Mouse (Mus musculus) heart, postnatal 25 days (tissue): ENCODE data around the gene Lbhd1. TPM values are rescaled to one million over a fixed set of nuclear protein-coding genes. Genes with fewer than 3 reads are reported as not detected.

ENCODE experiments used
- DNase-seq: peaks from one replicate; pipeline ENCODE4 v3.0.0; 2022; ENCODE audit warnings: low spot score
- intact Hi-C: fragments of 180-260 bp; cut with DNase I; formaldehyde crosslinking; loops from one replicate; pipeline ENCODE4 v1.15.1; 2025
- microRNA-seq: library from miRNA; unstranded; fragments of <30 nt; microRNA quantifications from one replicate; pipeline ENCODE4 v1.2.0, GENCODE M21; 2022
- total RNA-seq, 2 experiments: library from RNA; stranded (reverse); gene quantifications; 2 replicates each; pipeline ENCODE4 v1.2.3; 2021

The Lbhd1 gene
- total RNA-seq, 2 experiments from 2014 or later: 1.4 to 5.9 TPM

- DNase-seq: no peak
- intact Hi-C loops: loop anchor here (2.0 kb wide), 1 partner anchor 20 kb away; the partner anchor contains the start of gene B3gat3
Observed at GRCm38 (mm10) chr19:8941136-8941514, 57.6 kb downstream of the Lbhd1 start.

- intact Hi-C loops: loop anchor here (1.0 to 2.0 kb wide), 3 partner anchors 12 to 21 kb away; partner anchors contain the start of genes B3gat3, Eml3, Rom1 and Tut1
- DNase-seq: peak; percentile 86
Observed at GRCm38 (mm10) chr19:8941515-8942217, 58.1 kb downstream of the Lbhd1 start, which contains the start of gene Mta2. Mta2 (plus strand) TSS chr19:8941875.

Small RNA genes within 50 kb of the gene (microRNA-seq; reads per million reads assigned to microRNA genes)
- 0.83 reads per million for gene Mir5136

Other genes starting within 250 kb of the Lbhd1 start
- gene Chrm1, start 219.9 kb upstream of the Lbhd1 start, total RNA-seq: not detected
- 10 to 100 TPM; 36.1 to 38.0 TPM for gene Slc3a2, start 160.4 kb upstream of the Lbhd1 start, total RNA-seq
- 10 to 100 TPM; 17.9 to 18.9 TPM for gene Wdr74, start 147.9 kb upstream of the Lbhd1 start, total RNA-seq
- not detected for gene 1700092M07Rik, start 143.0 kb upstream of the Lbhd1 start, total RNA-seq
- gene Stx5a, start 142.3 kb upstream of the Lbhd1 start, total RNA-seq: 10 to 100 TPM; 27.6 to 31.0 TPM
- 10 to 100 TPM; 37.5 to 48.1 TPM for gene Nxf1, start 126.7 kb upstream of the Lbhd1 start, total RNA-seq
- 100 to 1,000 TPM; 108 to 110 TPM for gene Tmem223, start 112.7 kb upstream of the Lbhd1 start, total RNA-seq
- gene Tmem179b, start 109.3 kb upstream of the Lbhd1 start, total RNA-seq: 10 to 100 TPM; 14.8 to 16.4 TPM
- gene Taf6l, start 97.3 kb upstream of the Lbhd1 start, total RNA-seq: 1 to 10 TPM; 7.4 to 7.6 TPM
- gene Polr2g, start 85.2 kb upstream of the Lbhd1 start, total RNA-seq: 10 to 100 TPM; 53.4 to 62.4 TPM
- gene Zbtb3, start 81.2 kb upstream of the Lbhd1 start, total RNA-seq: 1 to 10 TPM; 1.9 to 2.1 TPM
- gene Ttc9c, start 64.4 kb upstream of the Lbhd1 start, total RNA-seq: 10 to 100 TPM; 12.5 to 15.8 TPM
- 10 to 100 TPM; 42.5 to 49.4 TPM for gene Hnrnpul2, start 63.7 kb upstream of the Lbhd1 start, total RNA-seq
- gene AC129217.1, start 54.0 kb upstream of the Lbhd1 start, total RNA-seq: not detected
- gene Bscl2, start 46.3 kb upstream of the Lbhd1 start, total RNA-seq: 10 to 100 TPM; 23.9 to 24.0 TPM
- gene Gng3, start 44.5 kb upstream of the Lbhd1 start, total RNA-seq: not detected
- gene Lrrn4cl, start 33.0 kb upstream of the Lbhd1 start, total RNA-seq: 1 to 10 TPM; 3.3 to 4.9 TPM
- 100 to 1,000 TPM; 113 to 124 TPM for gene Ubxn1, start 12.2 kb upstream of the Lbhd1 start, total RNA-seq
- gene Uqcc3, start 2.8 kb upstream of the Lbhd1 start, total RNA-seq: 10 to 100 TPM; 59.3 to 60.1 TPM
- gene Gm49403, start 198 bp downstream of the Lbhd1 start, total RNA-seq: not detected
- 10 to 100 TPM; 17.6 to 19.8 TPM for gene 1810009A15Rik, start 5.1 kb downstream of the Lbhd1 start, total RNA-seq
- gene Gm49416, start 5.2 kb downstream of the Lbhd1 start, total RNA-seq: 1 to 10 TPM in 1 of 2 experiments, under 1 TPM in 1; 0.68 to 2.0 TPM
- 10 to 100 TPM; 11.2 to 11.8 TPM for gene Ints5, start 9.3 kb downstream of the Lbhd1 start, total RNA-seq
- gene Ganab, start 14.3 kb downstream of the Lbhd1 start, total RNA-seq: 10 to 100 TPM; 55.6 to 58.7 TPM
- 10 to 100 TPM; 35.9 to 36.7 TPM for gene B3gat3, start 36.6 kb downstream of the Lbhd1 start, total RNA-seq
- gene Rom1, start 45.6 kb downstream of the Lbhd1 start, total RNA-seq: 10 to 100 TPM; 22.0 to 23.6 TPM
- 1 to 10 TPM; 8.9 to 9.1 TPM for gene Eml3, start 45.8 kb downstream of the Lbhd1 start, total RNA-seq
- 10 to 100 TPM; 29.5 to 32.3 TPM for gene Mta2, start 58.1 kb downstream of the Lbhd1 start, total RNA-seq
- 1 to 10 TPM; 7.2 to 8.8 TPM for gene Tut1, start 70.1 kb downstream of the Lbhd1 start, total RNA-seq
- gene Eef1g, start 83.3 kb downstream of the Lbhd1 start, total RNA-seq: 100 to 1,000 TPM; 241 to 256 TPM
- gene Ahnak, start 105.6 kb downstream of the Lbhd1 start, total RNA-seq: 100 to 1,000 TPM; 283 to 326 TPM
- gene Scgb1a1, start 204.2 kb downstream of the Lbhd1 start, total RNA-seq: 1 to 10 TPM in 1 of 2 experiments, not detected in 1; 3.6 TPM